Mouse (Mus musculus) thymus, adult 2 months (tissue): ENCODE results near the gene Ksr2. TPM values are rescaled to one million over a fixed set of nuclear protein-coding genes. Genes with fewer than 3 reads are reported as not detected.

Source experiments
- DNase-seq: peaks from one replicate; pipeline ENCODE4 v3.0.0; 2021
- H3K27ac ChIP-seq: fragments of 200-500 bp; 2 replicates; pipeline ENCODE4 v1.5.1; 2012; ENCODE audit warnings: low read length, control low read depth; ENCODE audit not compliant: control insufficient read depth, insufficient read depth
- H3K27me3 ChIP-seq: fragments of 200-500 bp; 2 replicates; pipeline ENCODE4 v1.6.1; 2012; ENCODE audit warnings: mild to moderate bottlenecking, low read length, moderate library complexity, mixed read lengths; ENCODE audit not compliant: control insufficient read depth, insufficient read depth
- H3K36me3 ChIP-seq: fragments of 200-500 bp; 2 replicates; pipeline ENCODE4 v1.6.1; 2012; ENCODE audit warnings: mild to moderate bottlenecking, low read length, moderate library complexity; ENCODE audit not compliant: control insufficient read depth, insufficient read depth
- H3K4me1 ChIP-seq: fragments of 200-500 bp; replicated peaks from 2 replicates; pipeline ENCODE4 v1.6.1; 2012; ENCODE audit warnings: low read length; ENCODE audit not compliant: control insufficient read depth, insufficient read depth
- H3K4me3 ChIP-seq: fragments of 200-500 bp; 2 replicates; pipeline ENCODE4 v1.5.1; 2012; ENCODE audit warnings: mild to moderate bottlenecking, low read length, control low read depth, moderate library complexity; ENCODE audit not compliant: control insufficient read depth, insufficient read depth
- CTCF ChIP-seq: fragments of 200-500 bp; IDR thresholded peaks from 2 replicates; pipeline ENCODE4 v1.5.1; 2012; ENCODE audit warnings: mild to moderate bottlenecking, control low read depth, low read length, moderate library complexity, borderline replicate concordance; ENCODE audit not compliant: control insufficient read depth, poor library complexity, insufficient read depth; ENCODE audit errors: extremely low read depth
- POLR2A ChIP-seq: fragments of 200-500 bp; IDR thresholded peaks from 2 replicates; pipeline ENCODE4 v1.6.1; 2012; ENCODE audit warnings: mild to moderate bottlenecking, low read length, control low read depth, moderate library complexity; ENCODE audit not compliant: control insufficient read depth, poor library complexity, insufficient read depth; ENCODE audit errors: extremely low read depth
- WGBS: fragments of 180-500 bp; shearing (Covaris S2); methylation state at CpG from one replicate; pipeline ENCODE4 v1.1.7; 2018; 5-methylcytosine and 5-hydroxymethylcytosine counted together
- polyA plus RNA-seq: library from polyadenylated mRNA; depleted of rRNA; stranded (reverse); fragments of >200 nt; gene quantifications from 2 replicates; pipeline ENCODE4 v1.2.3, GENCODE M21; 2012

Gene Ksr2
- polyA plus RNA-seq, 1 experiment = 0.54 TPM

GRCm38 (mm10) chr5:117516597-117516996 lies 102.8 kb downstream of the Ksr2 start:
- peaks cover 11% of the 10 kb centered on the region for H3K4me1 ChIP-seq
- peak; percentile 65 for DNase-seq
- H3K36me3 ChIP-seq = no peaks in the 10 kb centered on the region
- WGBS = 8% methylated on average over 8 of the region's 8 CpGs
- no peak overlapping the region for H3K27ac ChIP-seq
- no peak overlapping the region for H3K4me3 ChIP-seq
- TF ChIP-seq CTCF (peak; percentile 39; the same call in 1 of the 2 replicates), POLR2A (no peak)
- H3K27me3 ChIP-seq = no peaks in the 10 kb centered on the region

GRCm38 (mm10) chr5:117519858-117520495 lies 106.2 kb downstream of the Ksr2 start:
- H3K27me3 ChIP-seq = no peaks in the 10 kb centered on the region
- H3K27ac ChIP-seq = no peak overlapping the region
- TF ChIP-seq CTCF = peak; percentile 69; the same call in 1 of the 2 replicates
- no peak for TF ChIP-seq POLR2A
- H3K4me1 ChIP-seq = peaks cover 6% of the 10 kb centered on the region; the same call in 1 of the 2 replicates
- H3K4me3 ChIP-seq = no peak overlapping the region
- no peak for DNase-seq
- WGBS = 51% methylated on average over 4 of the region's 4 CpGs
- H3K36me3 ChIP-seq = no peaks in the 10 kb centered on the region

GRCm38 (mm10) chr5:117521156-117521555 lies 107.4 kb downstream of the Ksr2 start:
- Histone ChIP-seq H3K27me3 (no peaks in the 10 kb centered on the region), H3K27ac (no peak overlapping the region), H3K36me3 (no peaks in the 10 kb centered on the region), H3K4me3 (no peak overlapping the region), H3K4me1 (peaks cover 2% of the 10 kb centered on the region; the same call in 1 of the 2 replicates)
- DNase-seq = no peak
- 76% methylated on average over 4 of the region's 4 CpGs for WGBS
- TF ChIP-seq CTCF (no peak), POLR2A (no peak)

GRCm38 (mm10) chr5:117521701-117522100 lies 107.9 kb downstream of the Ksr2 start:
- Histone ChIP-seq H3K4me1 (no peaks in the 10 kb centered on the region), H3K27ac (no peak overlapping the region), H3K4me3 (no peak overlapping the region), H3K36me3 (no peaks in the 10 kb centered on the region), H3K27me3 (no peaks in the 10 kb centered on the region)
- no peak for DNase-seq
- 93% methylated on average over 4 of the region's 4 CpGs for WGBS
- TF ChIP-seq POLR2A (no peak), CTCF (no peak)

- Histone ChIP-seq H3K27ac (no peak overlapping the region), H3K4me3 (no peak overlapping the region), H3K36me3 (no peaks in the 10 kb centered on the region), H3K4me1 (no peaks in the 10 kb centered on the region), H3K27me3 (no peaks in the 10 kb centered on the region)
- TF ChIP-seq POLR2A (no peak), CTCF (no peak)
- DNase-seq = peak; percentile 9
- WGBS = 86% methylated on average over 4 of the region's 4 CpGs
Observed at GRCm38 (mm10) chr5:117522471-117522870, 108.7 kb downstream of the Ksr2 start.

- Histone ChIP-seq H3K27ac (no peak overlapping the region), H3K4me3 (no peak overlapping the region), H3K4me1 (no peaks in the 10 kb centered on the region), H3K36me3 (no peaks in the 10 kb centered on the region), H3K27me3 (no peaks in the 10 kb centered on the region)
- TF ChIP-seq CTCF (no peak), POLR2A (no peak)
- 92% methylated on average over 10 of the region's 10 CpGs for WGBS
- DNase-seq = no peak
Observed at GRCm38 (mm10) chr5:117523010-117523409, 109.2 kb downstream of the Ksr2 start.
